Mouse (Mus musculus) myocyte (in vitro differentiated cells): Measurements from ENCODE around the gene Steap3. TPM values are rescaled to one million over a fixed set of nuclear protein-coding genes. Genes with fewer than 3 reads are reported as not detected.

ENCODE experiments used
- H3K27me3 ChIP-seq: one replicate; pipeline ENCODE4 v1.6.1; 2011; ENCODE audit not compliant: control insufficient read depth, insufficient read depth, insufficient read length
- H3K36me3 ChIP-seq: one replicate; pipeline ENCODE4 v1.6.1; 2011; ENCODE audit not compliant: control insufficient read depth, insufficient read depth
- H3K4me2 ChIP-seq: one replicate; pipeline ENCODE4 v1.6.1; 2011; ENCODE audit warnings: low read depth, control low read depth
- H3K4me3 ChIP-seq: one replicate; pipeline ENCODE4 v1.5.1; 2011; ENCODE audit warnings: mild to moderate bottlenecking, control low read depth, moderate library complexity
- H3K79me2 ChIP-seq: one replicate; pipeline ENCODE4 v1.6.1; 2011; ENCODE audit not compliant: control insufficient read depth, insufficient read depth
- H3ac ChIP-seq: one replicate; pipeline ENCODE4 v1.6.1; 2011; ENCODE audit not compliant: control insufficient read depth, insufficient read length
- CEBPB ChIP-seq: IDR thresholded peaks from 2 replicates; pipeline ENCODE4 v1.6.1; 2011; ENCODE audit warnings: mild to moderate bottlenecking, moderate library complexity; ENCODE audit not compliant: poor library complexity, insufficient read depth, severe bottlenecking
- E2F4 ChIP-seq: IDR thresholded peaks from one replicate; pipeline ENCODE4 v1.6.1; 2011; ENCODE audit warnings: mild to moderate bottlenecking, control low read depth, moderate library complexity; ENCODE audit not compliant: insufficient read depth
- MAX ChIP-seq: IDR thresholded peaks from one replicate; pipeline ENCODE4 v1.6.1; 2011; ENCODE audit warnings: low read depth, mild to moderate bottlenecking, control low read depth
- MYOD1 ChIP-seq, 3 experiments: IDR thresholded peaks; one replicate each; pipeline ENCODE4 v1.6.1; 2011; ENCODE audit warnings: control low read depth in 2 of 3, low read depth in 2 of 3, mild to moderate bottlenecking in 2 of 3, moderate library complexity in 1 of 3; ENCODE audit not compliant: insufficient read length in 2 of 3, control insufficient read depth in 1 of 3
- MYOG ChIP-seq, 3 experiments: IDR thresholded peaks; one replicate each; pipeline ENCODE4 v1.6.1; 2011; ENCODE audit warnings: control low read depth in 2 of 3, low read depth in 2 of 3, mild to moderate bottlenecking in 2 of 3; ENCODE audit not compliant: insufficient read length in 2 of 3, control insufficient read depth in 1 of 3, insufficient read depth in 1 of 3
- POLR2A ChIP-seq: IDR thresholded peaks from one replicate; pipeline ENCODE4 v1.6.1; 2011; ENCODE audit warnings: low read depth, mild to moderate bottlenecking, control low read depth, moderate library complexity; ENCODE audit not compliant: insufficient read length
- POLR2AphosphoS2 ChIP-seq: IDR thresholded peaks from one replicate; pipeline ENCODE4 v1.6.1; 2011; ENCODE audit warnings: low read depth, control low read depth; ENCODE audit not compliant: insufficient read length
- REST ChIP-seq: IDR thresholded peaks from one replicate; pipeline ENCODE4 v1.6.1; 2011; ENCODE audit warnings: mild to moderate bottlenecking, control low read depth, moderate library complexity; ENCODE audit not compliant: insufficient read depth, insufficient read length
- SRF ChIP-seq: IDR thresholded peaks from one replicate; pipeline ENCODE4 v1.6.1; 2011; ENCODE audit warnings: low read depth; ENCODE audit not compliant: control insufficient read depth, insufficient read length
- TCF12 ChIP-seq: IDR thresholded peaks from one replicate; pipeline ENCODE4 v1.6.1; 2011; ENCODE audit warnings: mild to moderate bottlenecking, control low read depth; ENCODE audit not compliant: poor library complexity, insufficient read depth, severe bottlenecking
- TCF3 ChIP-seq: IDR thresholded peaks from one replicate; pipeline ENCODE4 v1.6.1; 2011; ENCODE audit warnings: low read depth, control low read depth; ENCODE audit not compliant: insufficient read length
- USF1 ChIP-seq: IDR thresholded peaks from one replicate; pipeline ENCODE4 v1.6.1; 2011; ENCODE audit warnings: low read depth, mild to moderate bottlenecking, control low read depth, moderate library complexity
- polyA plus RNA-seq: library from polyadenylated mRNA; unstranded; fragments of >200 nt; fragmentation: generic; extraction: Trizol; gene quantifications from one replicate; pipeline ENCODE4 v1.2.1, GENCODE M21; 2012; ENCODE audit warnings: missing spikeins

The Steap3 gene
- polyA plus RNA-seq, 1 experiment: 33.7 TPM

DNA sequence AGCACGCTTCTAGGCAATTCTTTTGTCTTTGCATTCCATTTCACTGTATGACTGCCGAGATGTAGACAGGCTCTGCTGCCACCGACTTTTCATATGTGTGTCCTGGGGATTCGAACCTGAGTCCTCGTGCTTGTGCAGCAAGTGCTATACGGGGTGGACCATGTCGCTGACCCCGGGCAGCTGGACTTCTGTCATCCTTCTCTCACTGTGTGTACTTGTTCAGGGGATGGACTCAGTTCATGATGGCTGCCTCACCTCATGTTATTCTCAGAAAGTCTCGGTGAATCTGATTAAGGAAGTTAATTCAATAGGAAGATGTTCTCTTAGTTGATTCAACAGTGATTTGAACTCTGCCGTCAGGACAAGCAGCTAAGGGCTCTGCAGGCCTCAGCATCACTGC lies 78.9 kb downstream of the Steap3 start:
- H3K4me2 ChIP-seq: no peak overlapping the region
- H3K79me2 ChIP-seq: no peaks in the 10 kb centered on the region
- no peak overlapping the region for H3K4me3 ChIP-seq
- no peaks in the 10 kb centered on the region for H3K27me3 ChIP-seq
- H3K36me3 ChIP-seq: no peaks in the 10 kb centered on the region
- no peak overlapping the region for H3ac ChIP-seq
- TF ChIP-seq REST (no peak), CEBPB (no peak), E2F4 (no peak), USF1 (no peak), MYOG (IDR thresholded peaks at IDR 0.05; ENCODE audit: control insufficient read depth in 1 of 3, insufficient read depth in 1 of 3, insufficient read length in 2 of 3, low read depth in 2 of 3) (no peak), POLR2A (no peak), TCF3 (no peak), MYOD1 (IDR thresholded peaks at IDR 0.05; ENCODE audit: control insufficient read depth in 1 of 3, insufficient read length in 2 of 3, low read depth in 2 of 3) (no peak), POLR2AphosphoS2 (no peak), MAX (no peak), SRF (no peak), TCF12 (no peak)

DNA sequence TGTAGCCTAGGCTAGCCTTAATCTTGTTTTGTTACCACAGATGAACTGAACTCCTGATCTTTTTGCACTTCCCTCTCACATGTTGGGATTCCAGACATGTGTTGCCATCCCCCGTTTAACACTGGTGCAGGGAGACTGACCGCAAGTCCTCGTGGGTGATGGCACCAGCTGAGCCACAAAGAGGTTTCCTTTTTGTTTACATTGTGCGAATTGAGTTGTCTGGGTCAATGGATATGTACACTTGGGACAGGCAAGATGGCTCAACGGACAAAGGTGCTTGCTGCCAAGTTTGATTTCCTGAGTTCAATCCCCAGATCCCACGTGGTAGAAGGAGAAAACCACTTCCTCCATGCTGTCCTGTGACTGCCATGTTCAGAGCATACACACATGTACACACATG lies 80.2 kb downstream of the Steap3 start:
- no peak overlapping the region for H3ac ChIP-seq
- no peak for TF ChIP-seq USF1
- TF ChIP-seq TCF3: no peak
- no peak for TF ChIP-seq POLR2AphosphoS2
- no peak for TF ChIP-seq MAX
- TF ChIP-seq REST: no peak
- no peak for TF ChIP-seq TCF12
- no peak for TF ChIP-seq MYOG (IDR thresholded peaks at IDR 0.05; ENCODE audit: control insufficient read depth in 1 of 3, insufficient read depth in 1 of 3, insufficient read length in 2 of 3, low read depth in 2 of 3)
- no peak overlapping the region for H3K4me3 ChIP-seq
- no peaks in the 10 kb centered on the region for H3K36me3 ChIP-seq
- no peaks in the 10 kb centered on the region for H3K79me2 ChIP-seq
- H3K27me3 ChIP-seq: no peaks in the 10 kb centered on the region
- H3K4me2 ChIP-seq: no peak overlapping the region

DNA sequence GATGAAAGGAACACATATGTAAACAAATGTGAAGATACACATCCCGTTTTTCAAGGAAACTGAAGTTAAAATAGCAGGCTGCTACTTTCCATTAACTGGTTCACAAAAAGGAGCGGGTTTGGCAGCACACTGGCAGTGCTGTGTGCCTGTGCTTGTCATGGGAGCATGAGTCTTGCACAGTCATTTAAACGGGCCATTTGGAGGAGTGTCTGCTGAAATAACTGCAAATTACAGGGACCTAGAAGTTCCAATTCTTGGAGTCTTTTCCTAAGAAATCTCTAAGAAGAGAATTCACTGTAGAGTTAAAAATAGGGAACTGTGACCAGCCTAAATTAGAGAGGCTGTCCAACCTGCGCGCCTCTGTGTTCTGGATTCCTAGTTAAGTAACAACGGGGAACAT lies 81.6 kb downstream of the Steap3 start:
- H3K4me3 ChIP-seq: no peak overlapping the region
- no peaks in the 10 kb centered on the region for H3K27me3 ChIP-seq
- no peaks in the 10 kb centered on the region for H3K36me3 ChIP-seq
- TF ChIP-seq MYOG (IDR thresholded peaks at IDR 0.05; ENCODE audit: control insufficient read depth in 1 of 3, insufficient read depth in 1 of 3, insufficient read length in 2 of 3, low read depth in 2 of 3) (no peak), USF1 (no peak), MAX (no peak), TCF3 (no peak), REST (no peak), TCF12 (no peak)
- H3K4me2 ChIP-seq: no peak overlapping the region
- no peaks in the 10 kb centered on the region for H3K79me2 ChIP-seq
- H3ac ChIP-seq: no peak overlapping the region

DNA sequence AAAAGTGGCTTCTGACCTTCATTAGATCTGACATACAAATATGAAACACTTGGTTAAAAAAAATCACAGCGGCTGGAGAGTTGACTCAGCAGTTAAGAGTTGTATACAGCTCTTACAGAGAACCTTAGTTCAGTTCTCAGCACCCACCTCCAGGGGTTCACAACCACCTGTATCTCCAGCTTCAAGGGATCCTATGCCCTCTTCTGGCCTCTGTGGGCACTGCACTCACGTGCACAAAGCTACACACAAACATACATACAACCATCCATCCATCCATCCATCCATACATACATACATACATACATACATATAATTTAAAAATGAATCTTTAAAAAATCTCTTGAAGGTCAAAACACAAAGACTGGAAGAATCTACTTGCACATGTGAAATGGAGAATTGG lies 82.2 kb downstream of the Steap3 start:
- no peak for TF ChIP-seq MYOG (IDR thresholded peaks at IDR 0.05; ENCODE audit: control insufficient read depth in 1 of 3, insufficient read depth in 1 of 3, insufficient read length in 2 of 3, low read depth in 2 of 3)
- Histone ChIP-seq H3K27me3 (no peaks in the 10 kb centered on the region), H3ac (no peak overlapping the region), H3K79me2 (no peaks in the 10 kb centered on the region), H3K36me3 (no peaks in the 10 kb centered on the region), H3K4me2 (no peak overlapping the region), H3K4me3 (no peak overlapping the region)

DNA sequence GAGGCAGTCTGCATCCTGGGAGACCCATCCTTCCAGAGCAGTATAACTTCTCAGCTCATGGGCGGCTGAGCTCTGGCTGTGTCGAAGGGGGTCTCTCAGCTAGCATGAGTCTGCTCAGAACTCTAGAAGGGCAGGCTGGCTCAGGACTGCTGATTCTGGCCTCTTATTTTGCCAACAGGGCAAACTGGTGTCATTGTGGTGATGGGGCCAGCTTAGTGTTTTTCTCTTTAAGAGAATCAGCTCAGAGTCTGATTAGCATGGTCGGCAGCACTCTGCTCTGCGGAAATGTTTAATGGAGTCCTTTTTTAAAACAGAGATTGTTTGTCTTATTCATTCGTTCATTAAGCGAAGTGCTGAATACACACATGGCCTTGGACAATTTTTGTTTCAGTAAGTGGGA lies 83.3 kb downstream of the Steap3 start:
- no peak for TF ChIP-seq TCF12
- TF ChIP-seq MYOG (IDR thresholded peaks at IDR 0.05; ENCODE audit: control insufficient read depth in 1 of 3, insufficient read depth in 1 of 3, insufficient read length in 2 of 3, low read depth in 2 of 3): no peak
- no peak for TF ChIP-seq E2F4
- no peak for TF ChIP-seq MYOD1 (IDR thresholded peaks at IDR 0.05; ENCODE audit: control insufficient read depth in 1 of 3, insufficient read length in 2 of 3, low read depth in 2 of 3)
- no peak for TF ChIP-seq SRF
- no peak for TF ChIP-seq MAX
- Histone ChIP-seq H3K4me3 (no peak overlapping the region), H3K4me2 (no peak overlapping the region), H3K36me3 (no peaks in the 10 kb centered on the region), H3K27me3 (no peaks in the 10 kb centered on the region), H3ac (no peak overlapping the region), H3K79me2 (no peaks in the 10 kb centered on the region)

DNA sequence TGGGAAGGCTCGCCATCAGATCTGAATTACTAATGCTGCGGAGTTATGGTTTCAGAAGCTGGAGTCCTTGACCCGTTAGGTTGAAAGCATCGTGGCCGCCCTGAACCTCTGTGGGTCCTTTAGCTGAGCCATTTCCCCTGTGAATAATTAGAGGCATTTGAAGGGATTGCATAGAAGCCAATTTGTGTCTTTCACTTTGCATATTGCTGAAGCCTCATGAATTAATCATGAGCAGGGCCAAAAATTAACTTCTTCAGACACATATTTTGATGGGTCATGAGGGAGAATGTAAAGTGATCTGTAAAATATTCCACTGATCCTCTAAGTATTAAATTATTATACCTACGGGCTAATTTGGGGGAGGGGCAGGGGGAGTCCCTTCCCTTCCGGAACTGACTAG lies 85.4 kb downstream of the Steap3 start:
- Histone ChIP-seq H3K79me2 (no peaks in the 10 kb centered on the region), H3K4me3 (no peak overlapping the region), H3K36me3 (no peaks in the 10 kb centered on the region), H3K27me3 (no peaks in the 10 kb centered on the region), H3K4me2 (no peak overlapping the region), H3ac (no peak overlapping the region)
- TF ChIP-seq MYOD1 (IDR thresholded peaks at IDR 0.05; ENCODE audit: control insufficient read depth in 1 of 3, insufficient read length in 2 of 3, low read depth in 2 of 3) (no peak), E2F4 (no peak), TCF3 (no peak)
